Mouse (Mus musculus) cerebellum, postnatal 10 days (tissue): ENCODE results near the gene Ablim1.

Source experiments
- DNase-seq, 2 experiments: peaks; one replicate each; pipeline ENCODE4 v3.0.0; 2021; ENCODE audit warnings: mixed read lengths in 2 of 2

Ablim1 gene

GRCm38 (mm10) chr19:57255157-57255556, 59.6 kb downstream of the Ablim1 start:
- DNase-seq: peak; percentile 56 to 60

- DNase-seq: no peak
Observed at GRCm38 (mm10) chr19:57252692-57253448, 61.8 kb downstream of the Ablim1 start.

- no peak for DNase-seq
Observed at GRCm38 (mm10) chr19:57248781-57249180, 65.9 kb downstream of the Ablim1 start.

- DNase-seq: peak; percentile 81 to 86
Observed at GRCm38 (mm10) chr19:57247221-57247620, 67.5 kb downstream of the Ablim1 start.

- no peak for DNase-seq
Observed at GRCm38 (mm10) chr19:57244281-57244680, 70.4 kb downstream of the Ablim1 start.

- DNase-seq: peak; percentile 44 to 45
Observed at GRCm38 (mm10) chr19:57243606-57244005, 71.1 kb downstream of the Ablim1 start.

GRCm38 (mm10) chr19:57243191-57243590, 71.5 kb downstream of the Ablim1 start:
- no peak for DNase-seq

GRCm38 (mm10) chr19:57241363-57242192, 73.1 kb downstream of the Ablim1 start:
- DNase-seq: peak; percentile 54 to 58

- DNase-seq: peak; percentile 77 to 83
Observed at GRCm38 (mm10) chr19:57240259-57240658, 74.5 kb downstream of the Ablim1 start.

GRCm38 (mm10) chr19:57239176-57239784, 75.4 kb downstream of the Ablim1 start:
- peak; percentile 86 to 91 for DNase-seq

GRCm38 (mm10) chr19:57238461-57238860, 76.3 kb downstream of the Ablim1 start:
- DNase-seq: peak; percentile 61 to 63

- no peak for DNase-seq
Observed at GRCm38 (mm10) chr19:57237534-57237933, 77.2 kb downstream of the Ablim1 start.

GRCm38 (mm10) chr19:57236647-57237046, 78.1 kb downstream of the Ablim1 start:
- no peak for DNase-seq

GRCm38 (mm10) chr19:57235931-57236330, 78.8 kb downstream of the Ablim1 start:
- DNase-seq: peak; percentile 68 to 73

GRCm38 (mm10) chr19:57230996-57231395, 83.7 kb downstream of the Ablim1 start:
- no peak for DNase-seq

- DNase-seq: no peak
Observed at GRCm38 (mm10) chr19:57229161-57229560, 85.6 kb downstream of the Ablim1 start.

- DNase-seq: no peak
Observed at GRCm38 (mm10) chr19:57228576-57228975, 86.1 kb downstream of the Ablim1 start.

- no peak for DNase-seq
Observed at GRCm38 (mm10) chr19:57224390-57224789, 90.3 kb downstream of the Ablim1 start.

GRCm38 (mm10) chr19:57223686-57224085, 91.0 kb downstream of the Ablim1 start:
- no peak for DNase-seq

GRCm38 (mm10) chr19:57222657-57223056, 92.1 kb downstream of the Ablim1 start:
- DNase-seq: no peak

GRCm38 (mm10) chr19:57221684-57222235, 93.0 kb downstream of the Ablim1 start:
- peak; percentile 42 to 45 for DNase-seq

GRCm38 (mm10) chr19:57219758-57220157, 95.0 kb downstream of the Ablim1 start:
- no peak for DNase-seq

GRCm38 (mm10) chr19:57217161-57217560, 97.6 kb downstream of the Ablim1 start:
- no peak for DNase-seq
